In the genomic region with DNA sequence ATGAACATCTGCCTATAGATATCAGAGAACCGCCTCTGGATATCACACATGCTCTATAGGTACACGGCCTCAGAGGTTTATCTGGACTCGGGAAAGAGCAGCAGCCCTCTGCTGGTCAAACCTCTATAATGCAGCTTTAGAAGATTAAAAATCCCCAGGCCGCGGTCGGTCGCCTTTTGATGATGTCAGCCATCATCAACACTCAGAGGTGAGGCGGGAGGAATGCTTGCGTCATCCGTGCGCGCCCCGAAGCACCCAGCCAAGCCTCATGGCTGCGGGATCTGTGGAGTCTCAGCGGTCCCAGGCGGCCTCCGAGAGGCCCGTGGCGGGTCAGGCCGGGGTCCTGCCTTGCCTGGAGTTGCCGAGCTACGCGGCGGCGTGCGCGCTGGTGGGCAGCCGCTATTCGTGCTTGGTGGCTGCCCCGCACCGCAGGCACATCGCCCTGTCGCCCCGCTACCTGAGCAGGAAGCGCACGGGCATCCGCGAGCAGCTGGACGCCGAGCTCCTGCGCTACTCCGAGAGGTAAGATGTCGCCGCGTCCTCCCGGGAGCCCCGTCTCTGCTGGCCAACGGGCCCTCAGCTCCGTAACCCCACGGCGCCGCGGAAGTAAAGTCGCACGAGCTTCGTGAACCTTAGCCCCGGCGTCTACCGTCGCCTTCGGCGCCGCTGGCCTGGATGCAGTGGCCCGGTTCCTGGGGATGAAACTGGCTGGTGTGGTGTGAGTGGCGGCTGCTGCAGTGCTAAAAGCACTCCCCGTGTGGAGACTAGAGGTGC, we compare ENCODE assay signal across 1 mouse cellular context.
TF ChIP-seq lines count a peak whose summit lies in the region.

A gene (plus strand): TSS at position 249 of the 774 bp plus-strand sequence.

TF ChIP-seq in MEL, 35 proteins besides CTCF, POLR2A, EP300 and RAD21 (continued from another document):
- TF ChIP-seq POLR2AphosphoS2 (IDR thresholded peaks at IDR 0.05; ENCODE audit: low read length): peak; percentile 73; the same call in 1 of the 2 replicates
- peak; percentile 71; the same call in 1 of the 2 replicates for TF ChIP-seq TBP (IDR thresholded peaks at IDR 0.05; ENCODE audit: low read depth, low read length)
- TF ChIP-seq NRF1 (IDR thresholded peaks at IDR 0.05; ENCODE audit: insufficient read depth, low read depth, low read length, poor library complexity, severe bottlenecking): no peak
- TF ChIP-seq SIN3A (IDR thresholded peaks at IDR 0.05; ENCODE audit: low read length): peak; percentile 96
- TF ChIP-seq GABPA (IDR thresholded peaks at IDR 0.05; ENCODE audit: low read depth, low read length): no peak
- TF ChIP-seq ZMIZ1 (IDR thresholded peaks at IDR 0.05; ENCODE audit: low read depth, low read length): 0 out of 2 replicates have a peak, but pooled peaks have one; percentile 59
- TF ChIP-seq MYC (IDR thresholded peaks at IDR 0.05; ENCODE audit: low read depth, low read length): peak; percentile 78
- TF ChIP-seq CHD2 (IDR thresholded peaks at IDR 0.05; ENCODE audit: low read length): no peak
- TF ChIP-seq MYB (IDR thresholded peaks at IDR 0.05; ENCODE audit: low read depth, low read length): no peak
- TF ChIP-seq USF1 (IDR thresholded peaks at IDR 0.05; ENCODE audit: low read depth, low read length): no peak
- TF ChIP-seq HCFC1 (IDR thresholded peaks at IDR 0.05; ENCODE audit: low read depth, low read length): peak; percentile 91
- TF ChIP-seq USF2 (IDR thresholded peaks at IDR 0.05; ENCODE audit: borderline replicate concordance in 1 of 2, insufficient read depth in 1 of 2, low read depth in 1 of 2, low read length in 2 of 2): no peak
- TF ChIP-seq MAZ (IDR thresholded peaks at IDR 0.05; ENCODE audit: low read depth, low read length): peak; percentile 42; the same call in 1 of the 2 replicates
